Mouse (Mus musculus) activated CD4-positive, CD25-positive, alpha-beta regulatory T cell (primary cell): ENCODE results near the gene Gbe1. TPM values are rescaled to one million over a fixed set of nuclear protein-coding genes. Genes with fewer than 3 reads are reported as not detected.

ENCODE experiments used
- polyA plus RNA-seq, 2 experiments: library from polyadenylated mRNA; unstranded; fragments of 100-300 nt; shearing (Covaris generic); gene quantifications; one replicate each; pipeline ENCODE4 v1.2.1; 2017

Gene Gbe1
- 10 to 100 TPM; 13.6 to 25.0 TPM for polyA plus RNA-seq

DNA sequence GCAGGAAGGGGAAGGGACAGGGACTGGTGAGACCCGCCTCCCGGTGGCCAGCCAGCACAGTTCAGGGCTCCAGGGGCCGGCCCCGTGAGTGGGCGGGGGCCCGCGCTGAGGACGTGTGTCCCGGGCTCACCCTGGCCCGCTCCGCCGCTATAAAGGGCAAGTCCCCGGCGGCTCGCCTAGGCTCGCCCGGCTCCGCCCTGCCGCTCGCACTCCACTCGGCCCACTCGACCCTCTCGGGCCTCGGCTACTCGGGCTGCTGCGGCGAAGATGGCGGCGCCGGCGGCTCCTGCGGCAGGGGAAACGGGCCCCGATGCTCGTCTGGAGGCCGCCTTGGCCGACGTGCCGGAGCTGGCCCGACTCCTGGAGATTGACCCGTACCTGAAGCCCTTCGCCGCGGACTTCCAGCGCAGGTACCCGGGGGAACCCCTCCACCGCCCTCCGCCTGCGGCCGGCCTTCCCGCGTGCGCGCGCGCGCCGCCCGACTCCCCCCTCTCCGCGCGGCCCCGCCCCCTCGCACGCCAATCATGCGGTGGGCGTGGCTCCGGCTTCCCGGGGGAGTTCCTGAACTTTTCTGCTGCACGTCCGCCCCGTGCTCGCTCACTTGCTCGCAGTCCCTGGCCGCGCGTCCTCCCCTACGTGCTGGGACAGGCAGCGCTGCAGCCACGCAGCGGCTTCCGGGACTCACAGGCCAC is at the start of gene Gbe1:
TSS of gene Gbe1 (plus strand) at position 64 of the 692 bp plus-strand sequence.

